Mouse (Mus musculus) gastrocnemius, postnatal 4 days (tissue): ENCODE data around the gene Msi2. TPM values are rescaled to one million over a fixed set of nuclear protein-coding genes. Genes with fewer than 3 reads are reported as not detected.

ENCODE experiments used
- DNase-seq, 2 experiments: peaks; one replicate each; pipeline ENCODE4 v3.0.0; 2021 to 2022; ENCODE audit warnings: low spot score in 2 of 2, mixed read lengths in 2 of 2
- total RNA-seq, 2 experiments: library from RNA; stranded (reverse); gene quantifications; 2 replicates each; pipeline ENCODE4 v1.2.3; 2021

Gene Msi2
- total RNA-seq, 2 experiments from 2014 or later, result 225 to 240 TPM

DNA sequence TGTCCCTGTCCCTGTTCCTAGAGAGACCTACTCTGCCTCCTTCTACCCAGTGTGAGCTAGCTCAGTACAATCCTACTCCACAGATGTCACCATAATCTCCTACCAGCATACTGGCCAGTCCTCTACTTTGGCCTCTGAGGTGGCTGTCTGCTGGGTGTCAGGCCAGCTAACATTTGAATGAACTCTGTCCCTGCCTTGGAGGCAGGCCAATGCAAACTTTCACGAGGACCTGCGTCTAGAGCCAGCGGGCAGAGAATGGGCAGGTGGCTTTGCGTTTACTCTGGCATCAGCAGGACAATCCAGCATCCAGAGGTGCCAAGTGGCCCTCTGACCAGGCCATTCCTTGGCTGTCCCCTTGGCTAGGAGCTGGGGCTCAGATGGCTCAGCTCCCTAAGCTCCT is 331.4 kb downstream of the Msi2 start:
- DNase-seq, result no peak

DNA sequence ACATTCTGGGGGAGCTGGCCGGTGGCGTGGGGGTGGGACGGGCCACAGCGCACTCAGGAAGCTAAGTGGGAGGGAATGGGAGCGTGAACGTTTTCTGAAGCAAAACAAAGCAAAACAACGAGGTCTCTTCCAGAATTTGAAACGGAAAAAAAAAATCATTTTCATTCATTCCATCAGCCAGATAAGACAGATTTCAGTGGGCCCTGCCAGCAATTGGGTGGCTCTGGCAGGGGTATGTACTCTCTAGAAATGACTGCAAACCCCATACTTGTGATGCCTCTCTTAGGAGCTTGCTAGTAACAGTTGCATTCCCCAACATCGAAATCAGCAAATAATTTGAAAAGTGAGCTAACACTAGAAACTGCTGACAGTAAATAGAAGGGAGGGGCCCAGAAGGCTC is 335.9 kb downstream of the Msi2 start:
- no peak for DNase-seq

DNA sequence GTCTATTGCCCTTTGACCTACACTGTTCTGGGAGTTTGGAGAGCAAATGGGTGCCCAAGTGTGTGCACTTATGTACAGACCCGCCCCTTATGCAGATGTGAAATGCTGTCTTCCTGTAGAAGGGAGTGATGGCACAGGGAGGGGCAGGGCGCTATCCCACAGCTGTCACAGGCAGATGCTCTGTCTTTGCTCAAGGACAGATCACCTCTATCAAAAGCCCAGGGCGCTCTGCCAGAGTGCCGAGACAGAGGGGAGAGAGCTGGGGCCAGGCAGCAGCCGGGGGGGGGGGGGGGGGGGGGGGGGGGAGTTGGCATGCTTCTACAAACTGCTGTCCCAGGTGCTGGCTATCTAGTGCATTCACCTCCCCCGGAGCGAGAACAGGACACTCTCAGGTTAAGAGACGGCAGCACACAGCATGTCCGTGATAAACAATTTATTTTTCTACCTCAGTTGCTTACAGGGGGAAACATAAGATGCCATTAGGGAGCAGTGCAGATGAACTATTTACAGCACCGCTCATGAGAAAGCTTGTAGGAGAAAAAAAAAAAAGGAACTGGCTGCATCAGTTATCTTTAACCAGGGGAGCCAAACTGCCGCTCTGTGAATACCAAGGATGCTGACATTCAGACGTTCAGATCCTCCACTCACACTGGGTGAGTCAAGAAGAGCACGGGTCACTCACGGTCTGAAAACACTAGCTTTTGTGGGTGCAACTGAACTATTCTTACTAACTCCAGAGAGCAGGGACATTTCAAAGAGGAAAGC is 337.0 kb downstream of the Msi2 start:
- DNase-seq, result peak in 1 of 2 experiments; percentile 25

DNA sequence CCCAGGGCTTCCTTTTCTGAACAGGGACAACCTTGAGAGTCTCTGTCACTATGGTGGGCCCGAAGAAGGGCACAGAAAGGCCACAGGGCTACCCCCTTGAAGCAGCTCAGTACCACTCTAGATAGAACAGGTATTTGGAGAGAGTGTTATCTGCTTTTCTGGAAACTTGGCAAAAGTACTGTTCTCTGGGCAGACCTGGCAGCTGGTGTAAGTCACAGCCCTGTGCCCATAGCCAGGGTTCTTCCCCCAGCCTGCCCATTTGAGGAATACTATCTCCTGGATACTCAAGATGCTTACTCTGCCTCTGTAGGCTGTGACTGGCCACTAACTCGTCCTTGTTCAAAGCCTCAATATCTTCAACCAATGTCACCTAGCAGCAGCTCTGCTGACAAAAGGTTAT is 338.7 kb downstream of the Msi2 start:
- no peak for DNase-seq

DNA sequence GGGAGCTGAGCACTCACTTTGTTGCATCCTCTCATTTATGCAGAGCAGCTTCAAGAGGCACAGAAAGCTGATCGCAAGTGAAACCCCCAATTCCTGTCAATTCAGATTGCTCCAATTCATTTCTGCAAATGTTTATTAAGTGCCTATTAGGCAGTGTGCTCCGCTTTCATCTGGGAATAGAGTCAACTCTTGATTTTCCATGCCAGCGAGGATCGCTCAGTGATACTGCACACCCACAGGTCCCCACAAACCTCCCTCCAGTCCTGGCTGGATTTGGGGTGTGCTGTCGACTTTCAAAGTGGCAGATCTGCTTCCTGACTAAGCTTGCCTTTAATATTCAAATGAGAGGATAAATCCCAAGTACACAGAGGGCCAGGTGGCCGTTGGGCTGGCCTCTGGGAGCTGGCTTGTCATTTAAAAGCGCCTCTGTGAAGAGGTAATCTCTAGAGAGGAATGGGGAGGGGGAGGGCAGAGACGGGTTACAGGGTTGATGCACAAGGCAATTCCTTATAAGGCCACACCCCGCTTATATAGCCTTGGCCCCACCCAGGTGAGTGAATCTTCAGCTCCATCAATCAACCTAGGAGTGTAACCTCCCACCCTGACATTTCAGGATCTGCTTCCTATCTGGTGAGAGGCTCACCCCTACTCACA is 339.5 kb downstream of the Msi2 start:
- no peak for DNase-seq

DNA sequence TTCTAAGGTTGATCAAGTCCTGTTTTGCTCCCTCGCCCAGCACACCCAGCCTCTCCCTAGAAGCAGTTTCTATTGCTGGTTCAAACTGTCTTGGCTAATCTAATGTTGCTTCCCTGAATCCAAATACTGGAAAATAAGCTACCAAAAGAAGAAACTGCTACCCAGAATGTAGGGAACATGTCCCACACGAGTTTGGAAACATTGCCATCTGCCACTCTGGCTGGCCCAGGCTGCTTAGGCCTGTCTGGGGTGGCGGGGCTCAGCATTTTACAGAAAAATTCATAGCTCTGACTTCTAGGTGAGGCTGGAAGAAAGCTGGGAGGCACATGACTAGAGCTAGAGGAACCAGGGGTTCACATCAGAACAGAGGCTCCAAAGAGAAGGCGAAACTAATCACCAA is 345.7 kb downstream of the Msi2 start:
- no peak for DNase-seq

DNA sequence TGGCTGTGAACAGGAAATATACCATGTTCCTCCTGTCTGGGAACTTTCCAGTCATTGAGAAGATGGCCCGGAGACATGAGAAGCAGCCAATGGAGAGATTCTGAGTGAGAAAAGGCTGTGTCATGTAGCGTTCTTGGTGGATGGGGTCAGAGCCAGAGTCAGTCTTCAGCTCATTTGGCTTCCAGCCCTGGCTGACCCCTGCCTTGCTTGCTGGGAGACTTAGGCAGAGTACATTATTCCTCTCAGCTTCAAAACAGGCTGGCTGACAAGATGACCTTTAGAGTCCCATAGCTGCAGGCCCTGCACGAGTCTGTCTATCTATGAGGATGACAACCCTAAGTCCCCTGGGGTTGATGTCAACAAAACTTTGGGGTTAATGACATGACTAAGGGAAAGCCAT is 348.4 kb downstream of the Msi2 start:
- DNase-seq, result no peak

DNA sequence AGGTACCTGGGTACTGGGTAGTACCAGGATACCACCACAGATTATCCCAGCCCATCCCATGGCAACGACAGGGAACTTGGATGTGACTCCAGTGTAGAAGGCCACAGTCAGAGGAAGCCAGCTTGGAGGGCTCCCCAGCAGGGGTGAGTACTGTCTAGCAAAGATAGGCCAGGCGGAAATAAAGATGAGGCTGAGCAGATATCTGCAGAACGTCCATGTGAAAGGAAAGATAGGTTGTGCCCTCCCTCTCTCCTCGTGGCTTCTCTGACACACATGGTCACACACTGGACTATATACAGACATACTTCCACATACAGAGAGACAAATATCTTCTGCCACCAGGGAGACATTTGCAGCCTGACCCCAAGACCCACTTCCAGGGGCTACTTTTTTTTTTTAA is 350.8 kb downstream of the Msi2 start:
- no peak for DNase-seq

DNA sequence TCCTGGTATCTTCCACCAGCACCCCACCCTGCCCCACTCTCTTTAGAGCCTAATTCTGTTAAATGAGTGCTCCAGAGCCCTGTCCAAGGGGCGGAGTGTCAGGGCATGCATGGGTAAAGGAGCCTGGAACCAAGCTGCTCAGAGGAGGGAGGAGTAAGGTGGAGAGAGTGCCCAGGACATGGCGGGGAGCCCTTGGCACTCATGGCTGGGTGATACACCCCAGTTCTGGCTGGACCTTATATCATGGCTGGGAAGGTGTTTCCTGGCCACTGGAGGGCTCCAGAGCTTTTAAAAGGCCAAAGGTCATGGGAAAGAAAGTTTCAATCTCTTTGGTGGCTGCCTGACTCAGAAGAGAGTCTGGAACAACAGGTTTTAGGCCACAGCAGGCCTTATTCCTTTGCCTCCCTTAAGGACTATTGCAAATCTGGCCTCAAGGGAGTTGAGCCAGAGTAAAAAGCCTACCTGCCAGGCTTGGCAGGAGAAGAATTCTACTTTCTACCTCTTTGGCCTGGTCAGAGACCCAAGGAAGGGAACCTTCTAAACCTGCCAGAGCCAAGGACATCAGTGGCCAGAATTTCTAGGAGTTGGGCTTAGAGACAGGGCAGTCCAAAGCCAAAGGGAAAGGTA is 352.3 kb downstream of the Msi2 start:
- no peak for DNase-seq

DNA sequence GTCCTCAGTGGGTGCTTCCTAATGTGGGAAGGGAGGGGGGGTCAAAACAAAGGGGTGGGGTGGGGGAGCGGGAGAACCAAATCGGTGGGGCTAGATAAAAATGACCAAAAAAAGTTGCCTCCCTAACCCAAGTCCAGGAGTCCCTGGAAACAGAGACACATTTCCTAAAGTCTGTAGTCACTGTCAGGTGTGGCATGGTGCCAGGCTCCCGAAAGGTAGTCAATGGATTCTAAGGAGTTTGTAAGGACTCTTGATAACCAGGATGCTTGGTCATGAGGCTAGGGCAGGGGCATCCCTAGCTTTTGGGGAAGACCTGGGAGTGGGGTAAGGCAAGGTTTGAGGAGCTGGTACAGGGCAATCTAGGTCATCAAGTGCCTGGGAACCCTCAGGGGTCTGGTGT is 354.1 kb downstream of the Msi2 start:
- no peak for DNase-seq

DNA sequence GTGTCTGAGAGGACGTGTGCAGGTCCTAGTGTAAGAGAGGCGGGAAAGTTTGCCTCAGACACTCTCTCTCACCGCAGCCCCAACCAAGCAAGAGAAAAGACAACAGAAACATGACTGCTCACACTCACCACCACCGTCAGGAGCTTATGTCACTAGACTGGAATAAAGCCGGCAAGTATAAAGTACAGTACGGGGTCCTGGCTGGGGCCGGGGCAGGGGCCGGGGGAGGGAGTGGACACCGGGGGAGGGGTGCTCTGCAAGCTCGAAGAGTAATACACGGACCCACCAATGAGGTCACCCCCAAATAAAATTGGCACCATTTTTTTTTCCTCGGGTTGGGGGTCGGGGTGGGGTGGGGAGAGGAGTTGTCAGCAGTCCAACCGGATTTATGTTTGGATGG is 354.8 kb downstream of the Msi2 start:
- no peak for DNase-seq

DNA sequence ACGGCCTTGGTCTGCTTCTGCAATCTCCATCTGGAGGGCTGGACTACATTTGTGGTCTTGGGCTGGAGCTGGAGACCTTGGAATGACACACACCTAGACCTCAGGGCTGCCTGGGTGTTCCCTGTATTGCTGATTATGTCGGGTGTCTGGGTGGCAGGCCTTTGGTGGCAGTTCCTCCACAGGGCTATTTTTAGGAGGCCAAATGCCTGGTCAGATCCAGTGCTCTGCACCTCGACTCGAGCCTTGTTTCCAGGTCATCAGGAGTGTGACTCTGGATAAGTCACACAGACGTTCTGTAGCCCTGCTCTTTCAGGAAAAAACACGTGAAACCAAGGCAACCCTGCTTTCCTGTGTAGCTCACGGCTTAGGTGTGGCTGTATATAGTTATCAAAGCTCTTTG is 358.6 kb downstream of the Msi2 start:
- DNase-seq, result no peak

DNA sequence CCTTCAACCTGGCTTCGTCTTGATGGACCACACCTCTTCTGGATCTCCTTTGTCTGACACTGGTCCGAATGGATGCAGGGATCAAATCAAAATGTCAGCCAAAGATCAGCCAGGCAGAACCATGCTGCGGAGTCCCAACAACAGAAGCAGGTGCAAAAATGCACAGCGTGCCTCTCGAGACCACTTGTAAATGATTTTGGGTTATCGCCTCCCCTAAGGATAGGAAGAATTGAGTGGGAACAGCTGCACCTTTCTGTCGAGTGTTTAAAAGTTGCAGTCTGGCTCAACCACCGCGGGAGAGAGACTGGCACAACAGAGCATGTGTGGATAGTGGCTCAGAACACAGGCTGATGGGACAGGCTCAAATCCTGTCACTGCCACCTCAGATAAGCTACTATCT is 361.0 kb downstream of the Msi2 start:
- no peak for DNase-seq

DNA sequence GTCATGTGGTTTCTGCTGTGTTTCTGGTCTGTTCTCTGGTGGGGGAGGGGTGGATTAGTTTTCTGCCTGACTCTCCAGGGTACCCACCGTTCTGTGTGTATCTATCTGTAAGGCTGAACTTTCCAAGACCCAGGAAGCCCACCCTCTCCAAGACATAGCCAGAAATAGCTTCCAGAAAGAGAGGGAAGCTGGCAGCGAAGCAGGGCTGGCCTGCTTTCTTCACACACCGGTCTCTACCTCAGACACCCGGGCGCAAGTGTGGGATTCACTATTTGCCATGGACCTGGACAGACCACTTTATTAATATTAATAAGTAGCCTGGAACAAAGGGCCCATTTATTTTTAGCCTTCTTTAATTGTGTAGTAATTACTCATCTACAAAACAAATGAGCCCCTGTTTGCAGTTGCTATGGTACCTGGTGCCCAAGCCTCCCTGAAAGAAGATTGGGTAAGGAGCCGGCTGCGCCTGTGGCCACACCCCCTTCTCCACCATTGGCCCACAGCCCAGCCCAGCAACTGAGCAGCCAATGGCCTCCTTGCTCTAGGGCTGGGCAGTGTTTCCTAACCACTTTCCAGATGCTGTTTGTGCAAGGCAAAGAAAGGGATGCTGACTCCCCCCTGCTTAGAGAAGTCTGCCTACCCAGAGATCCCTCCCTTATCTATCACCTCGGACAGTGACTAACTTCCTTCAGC is 361.6 kb downstream of the Msi2 start:
- peak in 1 of 2 experiments; percentile 31 for DNase-seq

DNA sequence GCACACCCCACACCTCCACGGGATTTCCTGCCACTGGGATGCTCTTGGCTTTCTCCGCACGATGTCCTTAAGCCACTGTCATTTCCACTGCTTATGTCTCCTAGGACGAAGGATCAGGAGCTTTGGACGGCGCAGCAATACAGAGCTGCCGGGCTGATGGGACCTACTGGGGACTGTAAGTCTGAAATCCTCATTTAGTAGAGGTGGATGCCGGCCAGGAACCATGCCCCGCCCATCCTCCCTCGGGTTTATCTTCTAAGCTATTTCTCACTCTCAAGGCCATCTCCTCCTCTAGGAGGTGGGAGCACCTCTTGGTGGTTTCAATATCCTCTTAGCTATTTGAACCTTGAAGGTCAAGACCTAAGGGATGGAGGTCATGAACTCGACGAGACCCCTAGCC is 362.3 kb downstream of the Msi2 start:
- peak in 1 of 2 experiments; percentile 26 for DNase-seq

DNA sequence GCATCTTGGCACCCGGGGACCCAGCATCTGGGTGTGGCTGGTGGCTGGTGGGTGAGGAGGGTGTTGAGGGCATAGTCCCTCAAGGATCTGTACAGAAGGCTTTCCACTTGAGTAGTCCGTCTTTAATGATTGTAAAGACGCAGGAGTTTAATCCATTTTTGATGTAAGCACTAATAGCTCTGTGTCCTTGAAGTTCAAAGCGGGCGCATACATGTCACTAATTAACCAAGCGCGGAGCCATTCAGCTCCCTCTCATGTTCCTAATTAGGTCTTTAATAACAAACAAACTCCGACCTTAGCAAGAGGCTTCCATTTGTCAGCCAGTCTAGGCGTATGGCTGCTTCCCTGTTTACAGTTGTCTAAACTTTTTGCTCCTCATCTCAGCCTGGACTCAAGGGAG is 363.5 kb downstream of the Msi2 start:
- DNase-seq, result no peak

DNA sequence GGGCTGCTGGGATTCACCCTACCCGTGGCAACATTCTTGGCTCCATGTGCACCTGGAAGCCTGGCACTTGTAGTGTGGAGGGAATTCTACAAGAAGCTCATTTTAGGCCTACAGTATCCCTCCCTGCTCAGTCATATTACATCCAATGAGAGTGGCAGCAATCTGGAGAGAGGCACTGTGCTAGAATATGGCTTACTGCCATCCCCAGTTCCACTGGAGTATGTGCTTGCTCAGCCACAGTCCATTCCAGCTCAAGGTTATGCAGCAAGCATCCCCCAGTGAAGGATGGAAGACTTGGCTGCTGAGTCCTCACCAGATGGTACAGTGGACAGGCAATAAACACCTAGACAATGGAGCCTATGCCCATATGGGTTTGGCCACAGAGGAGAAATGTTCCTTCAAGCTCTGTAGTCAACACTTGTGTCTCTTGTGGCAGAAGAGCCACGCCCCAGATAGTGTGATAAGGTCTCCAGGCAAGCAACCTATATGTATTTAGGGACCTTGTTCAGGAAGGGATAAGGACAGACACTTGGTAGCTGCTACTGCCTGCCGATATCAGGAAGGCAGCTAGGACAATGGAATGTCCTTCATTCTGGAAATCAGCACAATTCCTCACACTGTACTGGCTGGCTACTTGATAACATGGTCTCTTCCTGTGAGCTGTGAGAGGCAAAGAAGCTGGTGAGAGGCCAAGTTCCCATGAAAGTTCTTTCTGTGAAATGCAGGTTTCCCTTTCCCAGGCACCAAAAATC is 366.4 kb downstream of the Msi2 start:
- DNase-seq, result no peak

DNA sequence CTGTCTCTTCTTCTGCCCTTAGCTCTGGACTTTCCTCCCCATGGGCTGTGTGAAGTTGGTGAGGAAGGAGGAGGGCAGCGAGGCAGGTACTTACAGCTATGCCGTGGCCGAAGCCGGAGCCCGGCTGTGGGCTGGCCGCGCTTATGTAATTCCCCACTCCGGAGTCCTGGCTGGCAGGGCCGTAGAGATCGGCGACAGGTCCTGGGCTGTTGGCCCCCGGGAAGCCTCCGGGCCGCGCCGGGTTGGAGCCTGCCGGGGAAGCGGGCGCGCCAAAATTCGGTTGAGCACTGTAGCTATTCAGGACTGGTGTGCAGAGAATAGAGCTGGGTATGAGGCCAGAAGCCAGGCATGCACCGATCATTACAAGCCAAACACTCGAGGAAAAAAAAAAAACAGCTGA is 369.6 kb downstream of the Msi2 start:
- no peak for DNase-seq

DNA sequence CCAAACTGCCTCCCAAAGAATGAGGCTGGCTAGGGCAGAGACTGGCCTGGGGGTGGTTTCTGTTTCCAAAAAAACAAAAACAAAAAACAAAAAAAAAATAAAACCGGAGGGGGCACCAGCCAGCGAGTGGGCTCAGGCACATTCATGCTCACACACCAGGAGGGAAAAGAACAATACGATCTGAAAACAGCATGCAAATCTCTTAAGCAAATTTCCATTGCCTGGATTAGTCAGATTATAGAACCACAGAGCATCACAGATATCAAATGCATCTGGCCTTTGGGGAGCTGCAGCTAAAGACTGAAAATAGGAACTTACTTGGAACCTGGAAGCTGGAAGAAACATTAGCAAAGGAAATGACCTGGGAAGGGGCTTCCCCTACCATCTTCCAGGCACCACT is 370.3 kb downstream of the Msi2 start:
- DNase-seq, result no peak

DNA sequence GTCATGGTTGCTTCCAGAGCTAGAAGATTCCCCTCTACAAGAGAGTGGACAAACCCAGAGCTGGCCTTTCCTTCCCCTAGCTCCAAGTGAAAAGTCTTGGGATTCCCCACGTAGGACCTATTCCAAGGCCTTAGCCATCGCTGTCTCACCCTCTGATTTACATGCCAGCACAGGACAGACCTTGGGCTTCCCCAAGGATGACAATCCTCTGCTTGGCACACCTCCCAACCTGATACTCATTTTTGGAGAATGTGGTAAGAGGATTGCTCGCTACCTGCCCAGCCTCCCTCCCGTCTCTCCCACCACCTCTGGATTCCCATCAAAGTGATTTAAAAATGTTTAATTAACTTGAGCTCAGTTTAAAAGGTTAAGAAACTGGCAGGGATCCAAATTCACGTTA is 372.2 kb downstream of the Msi2 start:
- DNase-seq, result no peak

DNA sequence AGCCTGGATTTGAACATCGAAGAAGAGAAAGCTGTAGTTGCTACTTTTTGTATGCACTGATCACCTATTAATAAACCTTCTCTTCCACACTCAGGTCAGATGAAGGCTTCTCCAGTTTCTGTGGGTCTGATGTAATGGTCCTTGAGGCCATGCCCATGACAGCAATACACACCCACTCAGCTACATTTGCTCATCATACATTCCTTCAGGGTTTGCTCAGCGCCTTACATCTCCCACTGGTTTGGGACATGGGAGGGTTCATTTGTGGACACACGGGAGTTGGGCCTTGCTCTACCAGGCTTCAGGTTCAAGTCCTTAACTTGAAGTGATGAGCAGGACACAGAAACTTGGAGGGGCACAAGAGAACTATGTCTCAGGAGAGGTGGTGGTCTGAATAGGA is 380.4 kb downstream of the Msi2 start:
- DNase-seq, result no peak
